Mouse (Mus musculus) heart, postnatal 4 days (tissue): ENCODE results near the gene 2900011O08Rik. TPM values are rescaled to one million over a fixed set of nuclear protein-coding genes. Genes with fewer than 3 reads are reported as not detected.
A peak's percentile ranks its signal among the peaks of the same experiment; 100 is the strongest.
"Not testable (repeated sequence)": the region's sequence is repeated elsewhere in the genome, so short reads cannot be mapped to it uniquely, and the experiment has no call there.

Experiments
- DNase-seq: peaks from one replicate; pipeline ENCODE4 v3.0.0; 2021
- total RNA-seq, 2 experiments: library from RNA; stranded (reverse); gene quantifications; 2 replicates each; pipeline ENCODE4 v1.2.3; 2021

Gene 2900011O08Rik
- under 1 TPM in 1 of 2 experiments, not detected in 1; 0.18 TPM for total RNA-seq

- DNase-seq = no peak
Measured at GRCm38 (mm10) chr16:13986574-13987478, at the start of gene 2900011O08Rik, which contains the start of gene Ifitm7. Gene 2900011O08Rik (plus strand): TSS chr16:13986604. Gene Ifitm7 (minus strand): TSS chr16:13986888.

- DNase-seq = peak; percentile 39
Measured at GRCm38 (mm10) chr16:13940139-13940846, 46.1 kb upstream of the 2900011O08Rik start.

- DNase-seq = no peak
Measured at GRCm38 (mm10) chr16:13940847-13941395, 45.5 kb upstream of the 2900011O08Rik start.

- DNase-seq = no peak
Measured at GRCm38 (mm10) chr16:13944178-13944577, 42.2 kb upstream of the 2900011O08Rik start.

- DNase-seq = no peak
Measured at GRCm38 (mm10) chr16:13944752-13945151, 41.7 kb upstream of the 2900011O08Rik start.

GRCm38 (mm10) chr16:13945153-13945552 lies 41.3 kb upstream of the 2900011O08Rik start:
- no peak for DNase-seq

- DNase-seq = no peak
Measured at GRCm38 (mm10) chr16:13946306-13946705, 40.1 kb upstream of the 2900011O08Rik start.

GRCm38 (mm10) chr16:13951245-13951644 lies 35.2 kb upstream of the 2900011O08Rik start:
- DNase-seq = no peak

GRCm38 (mm10) chr16:13962053-13962452 lies 24.4 kb upstream of the 2900011O08Rik start:
- DNase-seq = no peak

GRCm38 (mm10) chr16:13969096-13969495 lies 17.3 kb upstream of the 2900011O08Rik start:
- no peak for DNase-seq

- no peak for DNase-seq
Measured at GRCm38 (mm10) chr16:13972051-13972450, 14.4 kb upstream of the 2900011O08Rik start.

GRCm38 (mm10) chr16:13976358-13976896 lies 10.0 kb upstream of the 2900011O08Rik start:
- not testable (repeated sequence) for DNase-seq

GRCm38 (mm10) chr16:13977026-13977425 lies 9.4 kb upstream of the 2900011O08Rik start:
- not testable (repeated sequence) for DNase-seq

GRCm38 (mm10) chr16:13981726-13982125 lies 4.7 kb upstream of the 2900011O08Rik start:
- not testable (repeated sequence) for DNase-seq

- no peak for DNase-seq
Measured at GRCm38 (mm10) chr16:13983161-13983560, 3.2 kb upstream of the 2900011O08Rik start.

GRCm38 (mm10) chr16:13986197-13986573 lies 219 bp upstream of the 2900011O08Rik start:
- no peak for DNase-seq

GRCm38 (mm10) chr16:13992518-13993248 lies 6.3 kb downstream of the 2900011O08Rik start:
- DNase-seq = no peak

GRCm38 (mm10) chr16:13994076-13994475 lies 7.7 kb downstream of the 2900011O08Rik start:
- no peak for DNase-seq

- DNase-seq = no peak
Measured at GRCm38 (mm10) chr16:13994502-13994901, 8.1 kb downstream of the 2900011O08Rik start.

GRCm38 (mm10) chr16:14003386-14004130 lies 17.2 kb downstream of the 2900011O08Rik start:
- no peak for DNase-seq

- DNase-seq = no peak
Measured at GRCm38 (mm10) chr16:14004170-14004569, 17.8 kb downstream of the 2900011O08Rik start.
